Mouse (Mus musculus) inflammation-experienced regulatory T-cells, adult 16 weeks (primary cell): ENCODE data around the gene Pzp. TPM values are rescaled to one million over a fixed set of nuclear protein-coding genes. Genes with fewer than 3 reads are reported as not detected.

Source experiments
- polyA plus RNA-seq: library from polyadenylated mRNA; unstranded; fragments of 100-300 nt; shearing (Covaris generic); gene quantifications from one replicate; pipeline ENCODE4 v1.2.1, GENCODE M21; 2017

Gene Pzp
- 0.29 TPM for polyA plus RNA-seq

DNA sequence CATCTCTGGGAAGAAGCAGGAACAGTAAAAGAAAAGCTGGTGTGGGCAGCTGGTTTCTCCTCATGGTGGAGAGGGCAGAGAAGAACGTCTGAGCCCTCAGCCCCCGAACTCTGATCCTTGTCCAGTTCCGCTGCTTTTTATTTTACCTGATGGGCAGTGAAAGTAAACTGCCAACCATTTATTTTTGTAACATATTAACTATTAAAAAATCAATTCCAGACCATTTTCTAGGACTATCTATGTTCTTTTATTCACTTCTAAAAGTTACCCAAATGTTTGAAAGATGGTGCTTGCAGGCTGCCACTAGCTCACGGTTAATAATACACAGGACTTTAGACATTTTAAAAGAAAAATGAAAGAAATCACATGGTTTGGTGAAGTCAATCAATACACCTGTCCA, at the start of gene Pzp:
Pzp (minus strand) TSS at position 120 of the 400 bp plus-strand sequence.

DNA sequence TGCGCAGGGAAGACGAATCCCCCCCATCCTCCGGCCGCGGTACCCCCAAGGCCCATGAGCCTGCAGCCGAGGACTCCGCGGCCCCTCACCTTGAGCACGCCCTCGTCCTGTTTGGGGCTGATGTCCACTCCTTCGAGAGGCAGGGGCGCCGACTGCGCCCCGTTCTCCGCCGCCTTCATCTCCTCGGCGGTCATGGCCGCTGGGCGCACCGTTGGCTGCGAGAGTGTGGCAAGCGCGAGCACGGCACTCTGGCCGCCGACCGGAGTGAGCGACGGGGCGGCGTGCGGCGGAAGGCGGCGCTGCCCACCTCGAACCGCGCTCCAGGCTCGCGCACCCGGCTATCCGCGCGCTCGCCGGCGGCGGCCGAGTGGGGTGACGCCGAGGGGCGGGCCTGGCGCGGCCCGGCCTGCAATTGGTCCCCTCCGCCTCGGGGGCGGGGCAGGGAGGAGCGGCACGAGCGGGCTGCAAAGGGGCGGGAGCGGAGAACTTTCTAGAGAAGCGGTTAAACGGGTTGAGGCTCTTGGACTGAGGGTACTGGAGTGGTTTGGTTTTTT, 88.1 kb downstream of the Pzp start, which contains the start of gene Fkbp4:
Fkbp4 (minus strand) TSS at position 361 of the 554 bp plus-strand sequence.

Other genes starting within 250 kb of the Pzp start
- not detected for gene Tead4, start 225.9 kb downstream of the Pzp start, polyA plus RNA-seq
- gene Tulp3, start 170.9 kb downstream of the Pzp start, polyA plus RNA-seq, result 1.2 TPM
- 55.1 TPM for gene Rhno1, start 163.8 kb downstream of the Pzp start, polyA plus RNA-seq
- 1.9 TPM for gene Foxm1, start 163.8 kb downstream of the Pzp start, polyA plus RNA-seq
- not detected for gene Tex52, start 151.3 kb downstream of the Pzp start, polyA plus RNA-seq
- not detected for gene Gm44596, start 151.2 kb downstream of the Pzp start, polyA plus RNA-seq
- 1.1 TPM for gene Nrip2, start 127.4 kb downstream of the Pzp start, polyA plus RNA-seq
- 33.4 TPM for gene Itfg2, start 101.8 kb downstream of the Pzp start, polyA plus RNA-seq
- gene Fkbp4, start 88.0 kb downstream of the Pzp start, polyA plus RNA-seq, result 64.6 TPM
- gene A2ml1, start 54.9 kb upstream of the Pzp start, polyA plus RNA-seq, result 0.18 TPM
- 0.59 TPM for gene Klrb1a, start 96.8 kb upstream of the Pzp start, polyA plus RNA-seq
- gene Clec2h, start 135.7 kb upstream of the Pzp start, polyA plus RNA-seq, result not detected
- gene Klrb1, start 196.3 kb upstream of the Pzp start, polyA plus RNA-seq, result not detected